Mouse (Mus musculus) left cerebral cortex, adult 6 months (tissue): ENCODE results near the gene Rps12-ps3. TPM values are rescaled to one million over a fixed set of nuclear protein-coding genes. Genes with fewer than 3 reads are reported as not detected.

Source experiments
- long read RNA-seq, 2 experiments: library from polyadenylated mRNA; unstranded; transcript quantifications; one replicate each; pipeline ENCODE4 v2.0.0; 2019 to 2020
- polyA plus RNA-seq: library from polyadenylated mRNA; unstranded; fragments of <200 nt; fragmentation: Nextera tagmentation; gene quantifications from 2 replicates; pipeline ENCODE4 v1.2.3, GENCODE M21; 2021

Gene Rps12-ps3
- 15.2 and 24.8 TPM in 2 replicates for polyA plus RNA-seq
- long read RNA-seq, experiment 1, transcript Rps12-ps3-201 (1 exons, 494 nt): major isoform, 16 of 16 reads
- long read RNA-seq, experiment 1, partial matches to known transcripts: 0 of 16 reads
- long read RNA-seq, experiment 1, other reads (novel, unspliced or antisense): 0 of 16 reads
- long read RNA-seq, experiment 2, transcript Rps12-ps3-201 (1 exons, 494 nt): major isoform, 242 of 243 reads
- long read RNA-seq, experiment 2, partial matches to known transcripts: 0 of 243 reads
- long read RNA-seq, experiment 2, other reads (novel, unspliced or antisense): 1 of 243 reads

GRCm38 (mm10) chr19:59321990-59322389, at the start of gene Rps12-ps3:
Rps12-ps3 (plus strand) TSS chr19:59322290.

GRCm38 (mm10) chr19:59345658-59346283, 23.7 kb downstream of the Rps12-ps3 start, which contains the start of gene Pdzd8:
Pdzd8 (minus strand) TSS chr19:59345780.

Other genes starting within 250 kb of the Rps12-ps3 start
- gene Shtn1, start 246.2 kb upstream of the Rps12-ps3 start, polyA plus RNA-seq: 3.3 and 5.9 TPM in 2 replicates
- gene Vax1, start 152.2 kb upstream of the Rps12-ps3 start, polyA plus RNA-seq: 0.20 and 0.43 TPM in 2 replicates
- not detected in 2 replicates for gene Kcnk18, start 103.1 kb upstream of the Rps12-ps3 start, polyA plus RNA-seq
- 4.1 and 5.3 TPM in 2 replicates for gene Slc18a2, start 61.4 kb upstream of the Rps12-ps3 start, polyA plus RNA-seq
- 5.3 and 9.7 TPM in 2 replicates for gene Pdzd8, start 23.5 kb downstream of the Rps12-ps3 start, polyA plus RNA-seq
- 4.7 and 6.8 TPM in 2 replicates for gene Emx2, start 136.1 kb downstream of the Rps12-ps3 start, polyA plus RNA-seq